In the genomic region with DNA sequence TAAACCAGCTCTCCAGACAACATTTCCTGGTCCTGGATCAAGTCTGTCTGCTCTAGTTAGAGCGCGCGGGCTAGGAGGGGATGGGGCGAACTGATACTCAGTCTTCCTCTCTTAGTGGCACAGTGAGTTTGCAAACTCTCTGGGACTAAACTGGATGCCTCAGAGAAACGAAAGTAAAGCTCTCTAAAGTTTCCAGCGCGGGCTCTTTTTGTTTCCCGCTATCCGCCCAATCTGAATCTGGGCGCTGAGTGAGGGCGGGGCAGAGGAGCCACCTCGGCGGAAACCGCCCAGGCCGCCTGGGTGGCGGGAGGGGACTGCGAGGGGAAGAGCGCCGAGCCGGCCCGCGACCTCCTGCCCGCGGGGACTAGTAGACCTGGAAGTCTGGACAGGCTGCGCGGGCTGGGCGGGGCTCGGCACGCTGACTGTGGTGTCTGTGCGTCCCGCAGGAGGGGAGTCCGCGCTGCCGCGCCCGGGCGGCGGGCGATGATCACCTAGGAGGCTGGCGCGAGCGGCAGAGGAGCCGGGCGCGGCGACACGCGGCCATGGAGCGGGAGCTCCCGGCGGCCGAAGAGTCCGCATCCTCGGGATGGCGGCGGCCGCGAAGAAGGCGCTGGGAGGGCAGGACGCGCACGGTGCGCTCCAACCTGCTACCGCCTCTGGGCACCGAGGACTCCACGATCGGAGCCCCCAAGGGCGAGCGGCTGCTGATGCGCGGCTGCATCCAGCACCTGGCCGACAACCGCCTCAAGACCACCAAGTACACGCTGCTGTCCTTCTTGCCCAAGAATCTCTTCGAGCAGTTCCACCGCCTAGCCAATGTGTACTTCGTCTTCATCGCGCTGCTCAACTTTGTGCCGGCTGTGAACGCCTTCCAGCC, we compare ENCODE assay signal across 9 mouse cellular contexts. TPM values are rescaled to one million over a fixed set of nuclear protein-coding genes. Genes with fewer than 3 reads are reported as not detected.
DNase-seq lines count a peak whose midpoint lies in the region; ATAC-seq and TF ChIP-seq lines count a peak whose summit lies in the region.
"Had no signal": no experiment of that assay in that cellular context is flagged by ENCODE, and none has a peak within 500 bp of the region (broad histone marks: within the 10 kb centered on the region; RNA-seq: fewer than 3 reads in every experiment).

No protein-coding gene starts in this region.

- no peaks in the 10 kb centered on the region for H3K4me1 ChIP-seq in embryonic facial prominence, embryonic 12.5 days
- H3K4me1 ChIP-seq in heart, embryonic 10.5 days: peaks cover 5% of the 10 kb centered on the region; the same call in 1 of the 2 replicates
- peaks cover 5% of the 10 kb centered on the region; the same call in 1 of the 2 replicates for H3K4me1 ChIP-seq in neural tube, embryonic 12.5 days
- no peaks in the 10 kb centered on the region for H3K4me1 ChIP-seq in stomach, postnatal 0 days (replicated peaks; ENCODE audit: control insufficient read depth, insufficient read depth)

- H3K9me3 ChIP-seq in embryonic facial prominence, embryonic 12.5 days: no peaks in the 10 kb centered on the region
- no peaks in the 10 kb centered on the region for H3K9me3 ChIP-seq in heart, embryonic 10.5 days
- no peaks in the 10 kb centered on the region for H3K9me3 ChIP-seq in neural tube, embryonic 12.5 days
- no peaks in the 10 kb centered on the region for H3K9me3 ChIP-seq in stomach, postnatal 0 days (ENCODE audit: control insufficient read depth, low read length)

- ATAC-seq in embryonic facial prominence, embryonic 12.5 days (ENCODE audit: insufficient number of reproducible peaks, insufficient read depth, low FRiP score, low TSS enrichment): peak; percentile 83
- ATAC-seq in neural tube, embryonic 12.5 days (ENCODE audit: low FRiP score, low read depth): peak; percentile 89
- peak; percentile 75 for ATAC-seq in stomach, postnatal 0 days (ENCODE audit: low FRiP score, low TSS enrichment)

- WGBS in embryonic facial prominence, embryonic 12.5 days: under 1% methylated on average over 80 of the region's 81 CpGs
- under 1% methylated on average over 71 of the region's 81 CpGs for WGBS in heart, embryonic 10.5 days
- WGBS in neural tube, embryonic 12.5 days: under 1% methylated on average over 79 of the region's 81 CpGs
- WGBS in stomach, postnatal 0 days: under 1% methylated on average over 81 of the region's 81 CpGs

- peak overlapping the region; percentile 72 for H3K9ac ChIP-seq in embryonic facial prominence, embryonic 12.5 days
- peak overlapping the region; percentile 71 for H3K9ac ChIP-seq in neural tube, embryonic 12.5 days
- H3K9ac ChIP-seq in stomach, postnatal 0 days (ENCODE audit: low read length): peak overlapping the region; percentile 76

- no peak for TF ChIP-seq EP300 in stomach, postnatal 0 days (optimal IDR thresholded peaks at IDR 0.05)

- H3K36me3 ChIP-seq in embryonic facial prominence, embryonic 12.5 days: no peaks in the 10 kb centered on the region
- no peaks in the 10 kb centered on the region for H3K36me3 ChIP-seq in heart, embryonic 10.5 days
- no peaks in the 10 kb centered on the region for H3K36me3 ChIP-seq in neural tube, embryonic 12.5 days
- H3K36me3 ChIP-seq in stomach, postnatal 0 days (ENCODE audit: control insufficient read depth, insufficient read depth, low read length): no peaks in the 10 kb centered on the region

- peak overlapping the region; percentile 67 for H3K4me3 ChIP-seq in embryonic facial prominence, embryonic 12.5 days
- peak overlapping the region; percentile 77 for H3K4me3 ChIP-seq in heart, embryonic 10.5 days
- H3K4me3 ChIP-seq in neural tube, embryonic 12.5 days: peak overlapping the region; percentile 68
- H3K4me3 ChIP-seq in stomach, postnatal 0 days (ENCODE audit: low read depth, low read length): peak overlapping the region; percentile 72

- H3K4me2 ChIP-seq in embryonic facial prominence, embryonic 12.5 days (replicated peaks): peak overlapping the region; percentile 86
- peak overlapping the region; percentile 84 for H3K4me2 ChIP-seq in neural tube, embryonic 12.5 days (replicated peaks)
- peak overlapping the region; percentile 86 for H3K4me2 ChIP-seq in stomach, postnatal 0 days (replicated peaks; ENCODE audit: low read depth)

- TF ChIP-seq CTCF in stomach, postnatal 0 days (IDR thresholded peaks at IDR 0.05; ENCODE audit: low read depth): 0 out of 2 replicates have a peak, but pooled peaks have one; percentile 2

- peaks cover 4% of the 10 kb centered on the region; the same call in 1 of the 2 replicates for H3K27me3 ChIP-seq in embryonic facial prominence, embryonic 12.5 days
- H3K27me3 ChIP-seq in heart, embryonic 10.5 days (ENCODE audit: insufficient read depth, poor library complexity, severe bottlenecking): peaks cover 21% of the 10 kb centered on the region; the same call in 1 of the 2 replicates
- H3K27me3 ChIP-seq in neural tube, embryonic 12.5 days (replicated peaks): 0 out of 2 replicates have a peak, but pooled peaks cover 3% of the 10 kb centered on the region
- no peaks in the 10 kb centered on the region for H3K27me3 ChIP-seq in stomach, postnatal 0 days (ENCODE audit: control insufficient read depth, insufficient read depth, low read length)

- DNase-seq in left cerebral cortex, adult 18-20 months (ENCODE audit: low spot score in 2 of 2): peak; percentile 18 to 28
- no peak for DNase-seq in left cerebral cortex, adult 9 months (ENCODE audit: low spot score in 2 of 2)
- DNase-seq in heart, embryonic 10.5 days (ENCODE audit: low spot score): peak; percentile 84
- peak; percentile 40 for DNase-seq in kidney, adult 9 months
- DNase-seq in lung, adult 18-20 months: peak; percentile 77 to 81
- DNase-seq in stomach, postnatal 0 days (ENCODE audit: low spot score): peak; percentile 56

- H3K27ac ChIP-seq in embryonic facial prominence, embryonic 12.5 days: peak overlapping the region; percentile 41
- peak overlapping the region; percentile 91 for H3K27ac ChIP-seq in heart, embryonic 10.5 days
- H3K27ac ChIP-seq in neural tube, embryonic 12.5 days: no peak overlapping the region
- peak overlapping the region; percentile 84 for H3K27ac ChIP-seq in stomach, postnatal 0 days (replicated peaks)

RNA-seq across cellular contexts. Expression of a gene that starts 2.2 kb away (rescaled TPM):
- total RNA-seq in left cerebral cortex, adult 18-20 months (2021): 1 to 10 TPM; 6.6 to 8.8 TPM
- polyA plus RNA-seq in embryonic facial prominence, embryonic 12.5 days (2016; fragmentation: Nextera tagmentation; extraction: Ambion mirVana): 2.9 and 3.3 TPM in 2 replicates
- 1.7 and 3.5 TPM in 2 replicates for polyA plus RNA-seq in heart, embryonic 10.5 days (2016; fragmentation: Nextera tagmentation; extraction: Ambion mirVana)
- polyA plus RNA-seq in neural tube, embryonic 12.5 days (2016; fragmentation: Nextera tagmentation; extraction: Ambion mirVana): 1.9 and 2.4 TPM in 2 replicates
- 1.4 and 1.7 TPM in 2 replicates for polyA plus RNA-seq in stomach, postnatal 0 days (2015; fragmentation: Nextera tagmentation; extraction: Ambion mirVana)
- total RNA-seq: MEL had no signal

Comparison
In these comparisons a context has a peak if more than half of its experiments do, and no peak if none do; other contexts are left out.
1. DNase-seq: peak in left cerebral cortex, adult 18-20 months (2 of 2), heart, embryonic 10.5 days (single experiment), kidney, adult 9 months (single experiment), lung, adult 18-20 months (2 of 2) and stomach, postnatal 0 days (single experiment); none in left cerebral cortex, adult 9 months (0 of 2).
2. Peak in every context shown above with its lines, with median percentiles within 50 percentile points of each other: ATAC-seq, H3K4me2 ChIP-seq, H3K4me3 ChIP-seq and H3K9ac ChIP-seq.